Mouse (Mus musculus): Measurements from ENCODE around the gene Grik2. TPM values are rescaled to one million over a fixed set of nuclear protein-coding genes. Genes with fewer than 3 reads are reported as not detected.
"Not testable (repeated sequence)": the region's sequence is repeated elsewhere in the genome, so short reads cannot be mapped to it uniquely, and the experiment has no call there.

Gene Grik2
- total and polyA plus RNA-seq, 2 experiments from 2014 or later: 0.15 to 0.30 TPM

- H3K27ac ChIP-seq (ENCODE audit: low read depth): no peak overlapping the region
- H3K4me3 ChIP-seq (ENCODE audit: low read depth, low read length): no peak overlapping the region
- DNase-seq (ENCODE audit: low spot score) (no peak), ATAC-seq (ENCODE audit: insufficient read depth, low read depth) (no peak)
- H3K36me3 ChIP-seq (replicated peaks; ENCODE audit: control insufficient read depth, insufficient read depth, low read length): no peaks in the 10 kb centered on the region
- TF ChIP-seq CTCF (IDR thresholded peaks at IDR 0.05; ENCODE audit: low read depth) (no peak), EP300 (IDR thresholded peaks at IDR 0.05; ENCODE audit: low read depth) (no peak)
- no peaks in the 10 kb centered on the region for H3K4me1 ChIP-seq (ENCODE audit: control insufficient read depth, insufficient read depth)
- no peak overlapping the region for H3K4me2 ChIP-seq (ENCODE audit: low read depth, low read length)
- no peaks in the 10 kb centered on the region for H3K27me3 ChIP-seq (ENCODE audit: control insufficient read depth, insufficient read depth, low read length)
- no peak overlapping the region for H3K9ac ChIP-seq (replicated peaks; ENCODE audit: low read depth, low read length)
- H3K9me3 ChIP-seq (replicated peaks; ENCODE audit: control insufficient read depth, low read length): no peaks in the 10 kb centered on the region
- 68% methylated on average over 1 of the region's 1 CpGs for WGBS
Measured at GRCm38 (mm10) chr10:49220096-49220495, 568.5 kb downstream of the Grik2 start.

DNA sequence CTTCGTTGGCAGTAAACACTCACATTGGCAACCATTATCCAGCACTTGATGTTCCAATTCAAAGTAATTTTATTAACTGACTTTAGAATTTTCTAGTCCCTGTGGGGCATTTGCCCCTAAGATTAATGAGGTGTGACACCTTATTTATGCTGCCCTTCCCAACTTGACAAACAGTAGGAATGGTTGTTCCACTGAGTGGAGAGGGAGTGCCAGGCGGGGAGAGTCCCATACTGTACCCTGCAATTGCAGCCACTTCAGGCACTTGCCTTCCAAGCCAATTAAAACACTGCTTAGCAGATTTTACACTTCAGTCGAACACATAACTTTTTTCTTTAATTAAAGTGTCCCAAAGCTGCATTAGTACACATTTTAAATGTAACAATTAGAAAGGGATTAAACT lies 568.9 kb downstream of the Grik2 start:
- TF ChIP-seq CTCF (IDR thresholded peaks at IDR 0.05; ENCODE audit: low read depth) (no peak), EP300 (IDR thresholded peaks at IDR 0.05; ENCODE audit: low read depth) (no peak)

DNA sequence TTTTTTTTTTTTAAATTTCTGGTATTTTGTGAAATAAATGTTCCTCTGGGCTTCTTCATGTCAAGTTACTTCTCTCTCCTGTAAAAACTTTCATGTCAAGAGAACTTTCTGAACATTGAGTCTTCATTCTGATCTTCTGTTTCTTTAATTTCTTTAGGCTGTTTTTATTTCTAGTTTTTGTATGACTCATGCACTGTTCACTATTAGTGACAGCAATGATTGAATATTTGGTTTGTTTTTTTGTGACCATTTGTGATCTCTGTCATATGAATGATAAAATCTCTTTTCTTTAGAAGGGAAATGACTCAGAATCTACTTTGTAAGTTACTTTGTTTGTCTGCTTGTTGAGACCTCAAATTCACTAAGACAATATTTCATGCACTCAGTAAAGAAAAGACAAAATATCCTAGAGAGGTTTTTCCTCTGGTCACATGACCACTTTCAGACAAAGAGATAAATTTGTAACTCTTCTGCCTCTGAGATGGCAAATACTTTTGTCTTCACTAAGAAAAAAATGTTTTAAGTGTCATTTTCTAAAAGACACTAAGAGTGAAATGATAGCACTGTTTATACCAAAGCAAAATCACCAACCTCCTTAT lies 596.7 kb downstream of the Grik2 start:
- ATAC-seq (ENCODE audit: insufficient read depth, low read depth) (no peak), DNase-seq (ENCODE audit: low spot score) (no peak)
- H3K4me1 ChIP-seq (ENCODE audit: control insufficient read depth, insufficient read depth): no peaks in the 10 kb centered on the region
- no peaks in the 10 kb centered on the region for H3K27me3 ChIP-seq (ENCODE audit: control insufficient read depth, insufficient read depth, low read length)
- no peaks in the 10 kb centered on the region for H3K9me3 ChIP-seq (replicated peaks; ENCODE audit: control insufficient read depth, low read length)
- H3K4me3 ChIP-seq (ENCODE audit: low read depth, low read length): no peak overlapping the region
- no peak overlapping the region for H3K9ac ChIP-seq (replicated peaks; ENCODE audit: low read depth, low read length)
- no peaks in the 10 kb centered on the region for H3K36me3 ChIP-seq (replicated peaks; ENCODE audit: control insufficient read depth, insufficient read depth, low read length)
- TF ChIP-seq CTCF (IDR thresholded peaks at IDR 0.05; ENCODE audit: low read depth) (no peak), EP300 (IDR thresholded peaks at IDR 0.05; ENCODE audit: low read depth) (no peak)
- H3K4me2 ChIP-seq (ENCODE audit: low read depth, low read length): no peak overlapping the region
- H3K27ac ChIP-seq (ENCODE audit: low read depth): no peak overlapping the region

More for the DNA sequence above, 568.9 kb downstream of the Grik2 start:
- ATAC-seq (ENCODE audit: insufficient read depth, low read depth): no peak
- Histone ChIP-seq H3K27me3 (ENCODE audit: control insufficient read depth, insufficient read depth, low read length) (no peaks in the 10 kb centered on the region), H3K4me1 (ENCODE audit: control insufficient read depth, insufficient read depth) (no peaks in the 10 kb centered on the region), H3K9me3 (replicated peaks; ENCODE audit: control insufficient read depth, low read length) (no peaks in the 10 kb centered on the region), H3K27ac (ENCODE audit: low read depth) (no peak overlapping the region), H3K4me2 (ENCODE audit: low read depth, low read length) (no peak overlapping the region), H3K4me3 (ENCODE audit: low read depth, low read length) (no peak overlapping the region), H3K36me3 (replicated peaks; ENCODE audit: control insufficient read depth, insufficient read depth, low read length) (no peaks in the 10 kb centered on the region), H3K9ac (replicated peaks; ENCODE audit: low read depth, low read length) (no peak overlapping the region)
- 53% methylated on average over 3 of the region's 3 CpGs for WGBS
- DNase-seq (ENCODE audit: low spot score): no peak

GRCm38 (mm10) chr10:49191291-49191690 lies 597.3 kb downstream of the Grik2 start:
- no peak overlapping the region for H3K27ac ChIP-seq (ENCODE audit: low read depth)
- no peaks in the 10 kb centered on the region for H3K27me3 ChIP-seq (ENCODE audit: control insufficient read depth, insufficient read depth, low read length)
- no peaks in the 10 kb centered on the region for H3K4me1 ChIP-seq (ENCODE audit: control insufficient read depth, insufficient read depth)
- DNase-seq (ENCODE audit: low spot score): no peak
- H3K4me2 ChIP-seq (ENCODE audit: low read depth, low read length): no peak overlapping the region
- 71% methylated on average over 1 of the region's 1 CpGs for WGBS
- no peak overlapping the region for H3K9ac ChIP-seq (replicated peaks; ENCODE audit: low read depth, low read length)
- H3K36me3 ChIP-seq (replicated peaks; ENCODE audit: control insufficient read depth, insufficient read depth, low read length): no peaks in the 10 kb centered on the region
- ATAC-seq (ENCODE audit: insufficient read depth, low read depth): no peak
- TF ChIP-seq CTCF (IDR thresholded peaks at IDR 0.05; ENCODE audit: low read depth) (no peak), EP300 (IDR thresholded peaks at IDR 0.05; ENCODE audit: low read depth) (no peak)
- no peaks in the 10 kb centered on the region for H3K9me3 ChIP-seq (replicated peaks; ENCODE audit: control insufficient read depth, low read length)
- H3K4me3 ChIP-seq (ENCODE audit: low read depth, low read length): no peak overlapping the region

DNA sequence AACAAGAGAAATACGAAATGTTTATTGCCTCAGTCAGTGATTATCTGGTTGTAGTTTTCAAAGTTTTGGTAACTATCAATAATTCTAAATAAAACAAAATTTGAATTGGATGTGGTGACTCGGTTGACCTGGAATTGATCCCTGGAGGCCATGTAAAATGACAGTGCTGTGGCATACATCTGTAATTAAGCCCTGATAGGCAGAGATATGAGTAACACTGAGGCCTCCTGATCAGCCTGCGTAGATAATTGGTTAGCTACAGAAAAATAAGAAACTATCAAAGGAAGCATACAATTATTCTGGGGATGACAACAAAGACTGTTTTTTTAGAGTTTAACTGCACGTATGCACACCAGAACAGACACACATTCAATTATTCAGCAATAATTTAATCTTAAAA lies 634.4 kb downstream of the Grik2 start:
- Histone ChIP-seq H3K4me3 (ENCODE audit: low read depth, low read length) (no peak overlapping the region), H3K27ac (ENCODE audit: low read depth) (no peak overlapping the region), H3K4me1 (ENCODE audit: control insufficient read depth, insufficient read depth) (no peaks in the 10 kb centered on the region), H3K9me3 (replicated peaks; ENCODE audit: control insufficient read depth, low read length) (no peaks in the 10 kb centered on the region), H3K36me3 (replicated peaks; ENCODE audit: control insufficient read depth, insufficient read depth, low read length) (no peaks in the 10 kb centered on the region), H3K4me2 (ENCODE audit: low read depth, low read length) (no peak overlapping the region), H3K27me3 (ENCODE audit: control insufficient read depth, insufficient read depth, low read length) (no peaks in the 10 kb centered on the region), H3K9ac (replicated peaks; ENCODE audit: low read depth, low read length) (no peak overlapping the region)
- TF ChIP-seq CTCF (IDR thresholded peaks at IDR 0.05; ENCODE audit: low read depth) (no peak), EP300 (IDR thresholded peaks at IDR 0.05; ENCODE audit: low read depth) (no peak)
- ATAC-seq (ENCODE audit: insufficient read depth, low read depth): no peak
- 75% methylated on average over 4 of the region's 4 CpGs for WGBS
- no peak for DNase-seq (ENCODE audit: low spot score)

DNA sequence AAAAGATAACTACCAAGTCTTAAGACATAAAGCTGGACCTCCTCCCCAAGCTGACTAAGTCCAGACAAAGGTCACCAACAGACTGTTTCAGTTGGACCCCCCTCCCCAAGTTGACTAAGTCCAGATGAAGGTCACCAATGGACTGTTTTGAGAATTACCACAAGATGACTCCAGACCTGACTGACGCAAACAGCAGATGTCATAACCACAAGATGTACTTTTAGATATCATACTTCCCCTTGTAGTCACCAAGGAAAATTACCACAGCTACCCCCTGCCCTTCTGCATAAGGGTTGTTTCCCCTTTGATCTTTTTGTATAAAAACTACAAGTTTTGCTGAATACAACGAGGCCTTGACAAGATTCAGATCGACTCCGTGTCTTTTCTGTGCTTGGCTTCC lies 637.1 kb downstream of the Grik2 start:
- H3K9me3 ChIP-seq (replicated peaks; ENCODE audit: control insufficient read depth, low read length); H3K4me3 ChIP-seq (ENCODE audit: low read depth, low read length); DNase-seq (ENCODE audit: low spot score); H3K4me2 ChIP-seq (ENCODE audit: low read depth, low read length); H3K36me3 ChIP-seq (replicated peaks; ENCODE audit: control insufficient read depth, insufficient read depth, low read length); H3K27me3 ChIP-seq (ENCODE audit: control insufficient read depth, insufficient read depth, low read length); H3K4me1 ChIP-seq (ENCODE audit: control insufficient read depth, insufficient read depth); H3K27ac ChIP-seq (ENCODE audit: low read depth); H3K9ac ChIP-seq (replicated peaks; ENCODE audit: low read depth, low read length); ATAC-seq (ENCODE audit: insufficient read depth, low read depth): not testable (repeated sequence)
- 76% methylated on average over 4 of the region's 4 CpGs for WGBS

Measured in heart, postnatal 0 days (tissue).